15 mouse cellular contexts compared by ENCODE assay signal in the genomic region with DNA sequence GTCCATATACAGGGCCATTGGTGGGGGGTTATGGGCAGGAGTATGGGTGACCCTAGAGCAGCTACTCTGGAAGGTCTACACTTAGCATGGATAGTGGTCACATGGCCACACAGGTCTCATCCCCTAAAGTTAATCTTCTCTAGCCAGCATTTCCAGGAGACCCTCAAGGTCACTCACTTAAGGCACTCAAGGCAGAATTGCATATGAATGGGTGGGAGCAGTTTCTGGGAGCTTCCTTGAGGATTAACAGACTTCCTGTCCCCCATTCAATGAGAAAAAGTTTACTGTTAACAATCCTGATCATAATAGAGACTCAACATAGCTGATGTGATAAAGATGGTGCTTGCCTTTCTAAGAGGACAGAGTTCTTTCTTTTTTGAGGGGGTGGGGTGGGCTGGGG.
"Had no signal": no experiment of that assay in that cellular context is flagged by ENCODE, and none has a peak within 500 bp of the region (broad histone marks: within the 10 kb centered on the region; RNA-seq: fewer than 3 reads in every experiment).

No protein-coding gene starts in this region.

- DNase-seq: cerebellum, adult 9-11 months; cerebellum, postnatal 10 days; cerebellum, postnatal 14 days; cerebellum, postnatal 25 days; cerebellum, postnatal 36 days; embryo, embryonic 11 days; forebrain, postnatal 0 days; gastrocnemius, adult 2 months; gastrocnemius, postnatal 10 days; gastrocnemius, postnatal 14 days; gastrocnemius, postnatal 25 days; gastrocnemius, postnatal 36 days; heart, adult 11 months; heart, adult 18-20 months; heart, adult 2 months had no signal
